Mouse (Mus musculus) intestine, embryonic 16.5 days (tissue): ENCODE data around the gene Dlgap3. TPM values are rescaled to one million over a fixed set of nuclear protein-coding genes. Genes with fewer than 3 reads are reported as not detected.

Experiments used
- ATAC-seq: fragments of 200-750 bp; cut with Nextera tagmentation; 2 replicates; pipeline ENCODE4 v1.8.0; 2017; ENCODE audit warnings: moderate TSS enrichment, moderate library complexity
- H3K27ac ChIP-seq: fragments of 300-500 bp; sonication (generic); 2 replicates; pipeline ENCODE4 v1.5.1; 2014; ENCODE audit warnings: mild to moderate bottlenecking, low read length
- H3K27me3 ChIP-seq: fragments of 300-500 bp; sonication (generic); replicated peaks from 2 replicates; pipeline ENCODE4 v1.6.1; 2014; ENCODE audit warnings: low read length, control low read depth, mixed read lengths; ENCODE audit not compliant: control insufficient read depth, insufficient read depth
- H3K36me3 ChIP-seq: fragments of 300-500 bp; sonication (generic); 2 replicates; pipeline ENCODE4 v1.6.1; 2014; ENCODE audit warnings: low read length, control low read depth; ENCODE audit not compliant: control insufficient read depth, insufficient read depth
- H3K4me1 ChIP-seq: fragments of 300-500 bp; sonication (generic); 2 replicates; pipeline ENCODE4 v1.6.1; 2014; ENCODE audit warnings: low read length, control low read depth, mixed read lengths; ENCODE audit not compliant: control insufficient read depth, insufficient read depth
- H3K4me2 ChIP-seq: fragments of 300-500 bp; sonication (generic); 2 replicates; pipeline ENCODE4 v1.6.1; 2014; ENCODE audit warnings: low read depth, low read length, control low read depth
- H3K4me3 ChIP-seq: fragments of 300-500 bp; sonication (generic); 2 replicates; pipeline ENCODE4 v1.5.1; 2014; ENCODE audit warnings: mild to moderate bottlenecking, low read length
- H3K9ac ChIP-seq: fragments of 300-500 bp; sonication (generic); 2 replicates; pipeline ENCODE4 v1.6.1; 2014; ENCODE audit warnings: low read depth, low read length
- H3K9me3 ChIP-seq: fragments of 300-500 bp; sonication (generic); 2 replicates; pipeline ENCODE4 v1.6.1; 2016; ENCODE audit warnings: low read length, control low read depth; ENCODE audit not compliant: control insufficient read depth
- WGBS: fragments of 180-500 bp; shearing (Covaris S2); extraction: QIAGEN DNeasy Blood & Tissue Kit; methylation state at CpG from one replicate; pipeline ENCODE4 v1.1.7; 2014; 5-methylcytosine and 5-hydroxymethylcytosine counted together
- polyA plus RNA-seq: library from polyadenylated mRNA; unstranded; fragments of >200 nt; fragmentation: Nextera tagmentation; extraction: Ambion mirVana; gene quantifications from 2 replicates; pipeline ENCODE4 v1.2.1, GENCODE M21; 2015

Dlgap3 gene
- polyA plus RNA-seq, 1 experiment from 2014 or later, result 0.50 TPM

DNA sequence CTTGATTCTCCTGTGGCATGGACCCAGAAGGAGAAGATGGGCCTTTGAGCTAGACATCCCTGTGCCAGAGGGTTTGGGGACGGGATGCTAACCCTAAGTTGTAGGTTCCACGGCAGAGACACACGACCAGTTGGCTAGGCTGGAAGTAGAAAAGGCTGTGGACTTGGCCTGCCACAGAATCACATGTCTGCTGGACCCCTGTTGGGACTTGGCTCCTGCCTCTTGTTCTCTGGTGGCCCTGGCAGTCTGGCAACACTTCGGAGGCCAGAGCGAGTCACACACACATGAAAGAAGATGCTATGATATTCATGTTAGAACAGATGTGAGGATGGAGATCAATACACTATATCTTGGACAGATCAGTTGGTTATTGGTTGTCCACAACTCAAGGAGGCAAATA is 14.9 kb downstream of the Dlgap3 start:
- no peaks in the 10 kb centered on the region for H3K36me3 ChIP-seq
- no peaks in the 10 kb centered on the region for H3K9me3 ChIP-seq
- WGBS, result 87% methylated on average over 5 of the region's 5 CpGs
- no peaks in the 10 kb centered on the region for H3K4me1 ChIP-seq
- H3K4me3 ChIP-seq, result no peak overlapping the region
- no peaks in the 10 kb centered on the region for H3K27me3 ChIP-seq
- ATAC-seq, result no peak
- no peak overlapping the region for H3K9ac ChIP-seq
- H3K4me2 ChIP-seq, result no peak overlapping the region
- no peak overlapping the region for H3K27ac ChIP-seq

- Histone ChIP-seq H3K9me3 (no peaks in the 10 kb centered on the region), H3K4me2 (no peak overlapping the region), H3K4me3 (no peak overlapping the region), H3K4me1 (no peaks in the 10 kb centered on the region), H3K27me3 (no peaks in the 10 kb centered on the region), H3K9ac (no peak overlapping the region), H3K36me3 (no peaks in the 10 kb centered on the region), H3K27ac (no peak overlapping the region)
- no peak for ATAC-seq
- WGBS, result 81% methylated on average over 6 of the region's 6 CpGs
Measured at GRCm38 (mm10) chr4:127190921-127191320, 21.9 kb downstream of the Dlgap3 start.

DNA sequence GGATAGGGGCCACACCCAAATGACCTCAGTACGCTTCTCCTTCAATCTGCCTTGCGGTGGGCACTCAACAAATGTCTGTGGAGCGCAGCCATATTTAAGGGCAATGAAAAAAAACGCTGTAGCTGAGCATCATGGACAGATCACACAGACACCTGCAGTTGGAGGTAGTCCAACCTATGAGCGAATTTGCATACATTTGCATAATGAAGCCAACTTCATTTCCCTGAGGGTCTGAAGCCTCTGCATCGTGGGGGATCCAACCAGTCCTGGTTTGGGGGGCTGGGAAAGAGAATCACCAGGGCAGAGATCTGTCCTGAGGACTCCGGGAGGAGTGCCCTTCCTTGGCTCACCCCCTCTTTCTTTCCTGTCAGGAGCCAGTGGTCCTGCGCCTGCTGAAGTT is 23.7 kb downstream of the Dlgap3 start:
- Histone ChIP-seq H3K9ac (no peak overlapping the region), H3K4me2 (no peak overlapping the region), H3K27me3 (no peaks in the 10 kb centered on the region), H3K4me3 (no peak overlapping the region), H3K36me3 (no peaks in the 10 kb centered on the region), H3K4me1 (no peaks in the 10 kb centered on the region), H3K27ac (no peak overlapping the region), H3K9me3 (no peaks in the 10 kb centered on the region)
- 70% methylated on average over 8 of the region's 8 CpGs for WGBS
- ATAC-seq, result no peak

DNA sequence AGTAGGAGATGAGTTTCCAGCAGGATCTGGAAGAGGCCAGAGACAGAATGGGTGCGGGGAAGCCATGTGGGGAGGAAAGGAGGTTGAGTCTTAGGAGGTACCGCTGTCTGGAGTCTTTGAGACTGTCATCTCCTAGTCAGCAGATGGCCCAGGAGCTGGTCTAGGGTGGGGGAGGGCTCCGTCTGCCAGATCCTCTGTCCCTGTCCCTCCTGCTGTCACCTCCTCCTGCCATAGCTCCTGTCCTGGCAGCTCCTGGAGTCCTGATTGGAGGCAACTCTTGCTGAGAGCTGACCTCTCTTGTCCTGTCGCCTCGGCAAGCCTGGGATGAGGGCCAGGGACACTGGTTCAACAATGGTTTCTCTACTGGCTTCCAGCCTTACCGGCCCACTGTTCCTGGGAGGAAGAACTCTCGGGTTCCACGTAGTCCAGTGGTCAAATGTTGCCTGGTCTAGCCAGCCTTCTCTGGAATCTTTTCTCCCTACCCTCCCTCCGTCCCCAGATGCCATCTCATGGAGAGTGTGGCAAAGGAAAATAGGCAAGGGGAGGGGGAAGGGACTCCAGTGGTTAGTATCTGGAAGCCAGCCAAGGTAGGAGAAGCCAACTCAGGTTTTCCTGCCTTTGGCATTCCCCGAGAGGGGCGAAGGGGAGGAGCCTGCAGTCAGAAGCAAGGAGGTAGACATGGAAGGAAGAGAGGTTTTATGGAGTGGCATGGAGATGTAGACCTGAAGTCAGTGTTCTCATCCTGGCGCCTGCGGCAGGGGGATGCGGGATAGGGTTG is 24.6 kb downstream of the Dlgap3 start:
- 64% methylated on average over 14 of the region's 14 CpGs for WGBS
- H3K9ac ChIP-seq, result no peak overlapping the region
- no peak overlapping the region for H3K4me3 ChIP-seq
- no peaks in the 10 kb centered on the region for H3K27me3 ChIP-seq
- no peaks in the 10 kb centered on the region for H3K36me3 ChIP-seq
- H3K27ac ChIP-seq, result no peak overlapping the region
- H3K4me1 ChIP-seq, result no peaks in the 10 kb centered on the region
- H3K4me2 ChIP-seq, result no peak overlapping the region
- no peak for ATAC-seq
- H3K9me3 ChIP-seq, result no peaks in the 10 kb centered on the region

DNA sequence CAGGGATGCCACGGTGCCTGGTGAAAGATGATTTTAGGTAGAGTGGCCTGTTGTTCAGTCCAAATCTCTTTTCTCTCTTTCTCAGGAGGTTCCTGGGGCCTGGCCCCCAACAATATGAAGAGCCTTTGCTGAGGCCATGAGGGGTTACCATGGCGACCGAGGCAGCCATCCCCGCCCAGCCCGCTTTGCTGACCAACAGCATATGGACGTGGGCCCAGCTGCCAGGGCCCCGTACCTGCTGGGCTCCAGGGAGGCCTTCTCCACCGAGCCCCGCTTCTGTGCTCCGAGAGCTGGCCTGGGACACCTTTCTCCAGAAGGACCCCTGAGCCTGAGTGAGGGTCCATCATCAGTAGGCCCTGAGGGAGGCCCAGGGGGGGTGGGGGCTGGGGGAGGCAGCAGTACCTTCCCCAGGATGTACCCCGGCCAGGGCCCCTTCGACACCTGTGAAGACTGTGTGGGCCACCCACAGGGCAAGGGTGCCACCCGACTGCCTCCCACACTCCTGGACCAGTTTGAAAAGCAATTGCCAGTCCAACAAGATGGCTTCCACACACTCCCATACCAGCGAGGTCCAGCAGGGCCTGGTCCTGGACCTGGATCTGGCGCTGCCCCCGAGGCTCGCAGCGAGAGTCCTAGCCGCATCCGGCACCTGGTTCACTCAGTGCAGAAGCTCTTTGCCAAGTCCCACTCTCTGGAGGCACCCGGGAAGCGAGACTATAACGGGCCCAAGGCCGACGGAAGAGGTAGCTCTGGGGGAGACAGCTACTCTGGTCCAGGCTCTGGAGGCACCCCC is 25.7 kb downstream of the Dlgap3 start:
- Histone ChIP-seq H3K27me3 (no peaks in the 10 kb centered on the region), H3K4me1 (no peaks in the 10 kb centered on the region), H3K9me3 (no peaks in the 10 kb centered on the region), H3K9ac (no peak overlapping the region), H3K4me3 (no peak overlapping the region), H3K36me3 (no peaks in the 10 kb centered on the region), H3K27ac (no peak overlapping the region), H3K4me2 (no peak overlapping the region)
- no peak for ATAC-seq
- WGBS, result 84% methylated on average over 25 of the region's 25 CpGs

- no peak for ATAC-seq
Measured at GRCm38 (mm10) chr4:127198609-127199008, 29.6 kb downstream of the Dlgap3 start.

GRCm38 (mm10) chr4:127199406-127199805 is 30.4 kb downstream of the Dlgap3 start:
- Histone ChIP-seq H3K27me3 (no peaks in the 10 kb centered on the region), H3K27ac (no peak overlapping the region), H3K4me2 (no peak overlapping the region), H3K36me3 (no peaks in the 10 kb centered on the region), H3K9ac (no peak overlapping the region), H3K9me3 (no peaks in the 10 kb centered on the region), H3K4me3 (no peak overlapping the region), H3K4me1 (no peaks in the 10 kb centered on the region)
- ATAC-seq, result no peak
- 57% methylated on average over 12 of the region's 12 CpGs for WGBS

More at GRCm38 (mm10) chr4:127198609-127199008, 29.6 kb downstream of the Dlgap3 start:
- Histone ChIP-seq H3K4me1 (no peaks in the 10 kb centered on the region), H3K9ac (no peak overlapping the region), H3K36me3 (no peaks in the 10 kb centered on the region), H3K9me3 (no peaks in the 10 kb centered on the region), H3K27me3 (no peaks in the 10 kb centered on the region), H3K4me2 (no peak overlapping the region), H3K4me3 (no peak overlapping the region), H3K27ac (no peak overlapping the region)
- WGBS, result 29% methylated on average over 6 of the region's 6 CpGs

GRCm38 (mm10) chr4:127200164-127200722 is 31.2 kb downstream of the Dlgap3 start:
- Histone ChIP-seq H3K9ac (no peak overlapping the region), H3K27me3 (no peaks in the 10 kb centered on the region), H3K27ac (no peak overlapping the region), H3K36me3 (no peaks in the 10 kb centered on the region), H3K9me3 (no peaks in the 10 kb centered on the region), H3K4me1 (no peaks in the 10 kb centered on the region), H3K4me3 (no peak overlapping the region), H3K4me2 (no peak overlapping the region)
- WGBS, result 86% methylated on average over 12 of the region's 12 CpGs
- ATAC-seq, result no peak

DNA sequence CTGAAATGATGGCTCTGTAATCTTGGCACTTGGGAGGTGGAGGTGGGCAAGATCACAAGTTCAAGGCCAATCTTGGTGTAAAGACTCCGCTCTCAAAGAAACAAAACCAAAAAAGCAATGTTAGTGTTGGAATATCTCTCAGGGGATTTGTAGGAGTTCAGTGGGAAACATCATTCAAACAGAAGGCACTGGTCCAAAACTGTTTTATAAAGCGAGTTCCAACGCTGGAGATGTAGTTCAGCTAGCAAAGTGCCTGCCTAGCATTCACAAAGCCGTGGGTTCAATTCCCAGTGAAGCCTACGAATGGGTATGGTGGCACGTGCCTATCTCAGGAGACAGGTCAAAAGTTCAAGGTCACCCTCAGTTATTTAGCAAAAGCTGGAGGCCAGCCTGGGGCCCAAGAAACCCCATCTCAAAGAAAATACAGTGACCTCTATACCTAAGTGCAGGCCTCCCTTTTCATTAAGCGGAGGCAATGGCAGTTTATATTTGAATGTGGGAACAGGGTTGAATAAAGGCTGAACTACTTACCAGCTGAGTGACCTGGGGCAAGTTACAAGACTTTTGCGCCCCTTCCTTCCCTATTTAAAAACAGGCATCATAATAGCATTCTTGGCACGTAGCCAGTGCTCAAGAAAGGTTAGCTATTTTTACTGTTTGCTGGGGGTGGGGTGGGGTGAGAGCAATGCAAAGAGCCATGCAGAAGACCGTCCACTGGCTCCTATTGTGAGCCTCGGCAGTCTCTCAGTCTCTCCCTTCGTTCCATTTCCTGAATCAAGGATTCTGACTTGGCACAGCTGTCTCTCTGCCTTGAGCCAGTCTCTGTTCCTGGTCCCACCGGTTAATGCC is 32.0 kb downstream of the Dlgap3 start:
- H3K36me3 ChIP-seq, result no peaks in the 10 kb centered on the region
- ATAC-seq, result no peak
- WGBS, result 68% methylated on average over 13 of the region's 13 CpGs

More for the DNA sequence above, 32.0 kb downstream of the Dlgap3 start:
- no peaks in the 10 kb centered on the region for H3K4me1 ChIP-seq
- H3K27me3 ChIP-seq, result no peaks in the 10 kb centered on the region
- H3K27ac ChIP-seq, result no peak overlapping the region
- no peaks in the 10 kb centered on the region for H3K9me3 ChIP-seq
- H3K4me3 ChIP-seq, result no peak overlapping the region
- H3K9ac ChIP-seq, result no peak overlapping the region
- no peak overlapping the region for H3K4me2 ChIP-seq
